Mouse (Mus musculus) frontal cortex, adult 2 months (tissue): Measurements from ENCODE around the gene Cib2. TPM values are rescaled to one million over a fixed set of nuclear protein-coding genes. Genes with fewer than 3 reads are reported as not detected.
"Not testable (repeated sequence)": the region's sequence is repeated elsewhere in the genome, so short reads cannot be mapped to it uniquely, and the experiment has no call there.

Experiments used
- DNase-seq, 2 experiments: peaks; one replicate each; pipeline ENCODE4 v3.0.0; 2022; ENCODE audit warnings: low spot score in 1 of 2; ENCODE audit errors: extremely low spot score in 1 of 2
- polyA plus RNA-seq: library from polyadenylated mRNA; depleted of rRNA; stranded (reverse); fragments of >200 nt; gene quantifications from 2 replicates; pipeline ENCODE4 v1.2.3, GENCODE M21; 2012; rRNA removed

Gene Cib2
- polyA plus RNA-seq = 29.3 and 34.6 TPM in 2 replicates

GRCm38 (mm10) chr9:54559771-54560471 lies at the start of gene Cib2:
Gene Cib2 (minus strand): TSS chr9:54560218.
- peak; percentile 53 to 70 for DNase-seq

GRCm38 (mm10) chr9:54604886-54605285 lies 44.9 kb upstream of the Cib2 start:
- DNase-seq = peak in 1 of 2 experiments; percentile 66

- DNase-seq = no peak
These were observed 44.2 kb upstream of the Cib2 start for GRCm38 (mm10) chr9:54604131-54604654.

- DNase-seq = no peak
These were observed 42.9 kb upstream of the Cib2 start for GRCm38 (mm10) chr9:54602916-54603315.

GRCm38 (mm10) chr9:54602386-54602785 lies 42.4 kb upstream of the Cib2 start:
- DNase-seq = peak in 1 of 2 experiments; percentile 36

- DNase-seq = no peak
These were observed 36.9 kb upstream of the Cib2 start for GRCm38 (mm10) chr9:54596752-54597465.

GRCm38 (mm10) chr9:54593652-54594051 lies 33.6 kb upstream of the Cib2 start:
- not testable (repeated sequence) for DNase-seq

GRCm38 (mm10) chr9:54587863-54588262 lies 27.8 kb upstream of the Cib2 start:
- no peak for DNase-seq

- DNase-seq = peak; percentile 95 to 98
These were observed 26.4 kb upstream of the Cib2 start, which contains the start of gene Idh3a for GRCm38 (mm10) chr9:54586199-54587061. Gene Idh3a (plus strand): TSS chr9:54586334.

- DNase-seq = no peak
These were observed 25.8 kb upstream of the Cib2 start for GRCm38 (mm10) chr9:54585839-54586198.

GRCm38 (mm10) chr9:54584127-54584526 lies 24.1 kb upstream of the Cib2 start:
- DNase-seq = not testable (repeated sequence)

- no peak for DNase-seq
These were observed 23.7 kb upstream of the Cib2 start for GRCm38 (mm10) chr9:54583712-54584111.

GRCm38 (mm10) chr9:54571130-54571839 lies 11.3 kb upstream of the Cib2 start:
- no peak for DNase-seq

GRCm38 (mm10) chr9:54568732-54569131 lies 8.7 kb upstream of the Cib2 start:
- DNase-seq = no peak

GRCm38 (mm10) chr9:54566958-54567357 lies 6.9 kb upstream of the Cib2 start:
- no peak for DNase-seq

GRCm38 (mm10) chr9:54560831-54561601 lies 998 bp upstream of the Cib2 start:
- no peak for DNase-seq

- DNase-seq = no peak
These were observed 1.3 kb downstream of the Cib2 start for GRCm38 (mm10) chr9:54558731-54559130.

- no peak for DNase-seq
These were observed 5.0 kb downstream of the Cib2 start for GRCm38 (mm10) chr9:54555044-54555443.

GRCm38 (mm10) chr9:54552409-54552808 lies 7.6 kb downstream of the Cib2 start:
- DNase-seq = peak; percentile 44 to 48
